8 mouse cellular contexts compared by ENCODE assay signal in the genomic region with DNA sequence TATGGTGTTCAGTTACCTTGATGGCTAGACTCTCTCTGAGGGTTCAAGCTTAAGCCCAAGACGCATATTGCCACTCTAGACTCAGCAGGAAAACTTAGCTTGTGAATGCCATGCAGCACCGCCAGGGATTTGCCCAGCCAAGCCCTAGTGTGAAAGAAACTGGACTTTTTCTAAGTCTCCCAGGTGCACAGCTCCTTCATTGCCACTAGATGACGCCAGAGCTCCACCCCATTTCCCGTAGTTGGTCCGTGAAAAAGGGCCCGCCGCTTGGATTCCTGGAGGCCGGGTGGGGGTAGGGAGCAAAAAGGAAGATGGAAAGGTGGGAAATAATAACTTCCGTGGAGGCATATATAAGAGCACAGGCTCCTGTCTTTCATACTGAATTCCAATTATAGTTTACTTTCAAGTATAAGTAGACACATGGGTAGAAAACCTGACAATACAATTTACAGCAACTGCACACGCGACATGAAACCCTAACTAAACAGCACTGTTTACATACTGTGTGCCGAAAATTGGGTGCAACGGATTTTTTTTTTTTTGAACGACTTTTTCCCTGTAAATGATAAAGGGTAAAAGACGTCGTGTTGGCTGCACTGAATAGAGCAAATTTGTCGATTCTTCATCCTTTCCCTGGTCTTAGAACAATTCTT. TPM values are rescaled to one million over a fixed set of nuclear protein-coding genes. Genes with fewer than 3 reads are reported as not detected.
DNase-seq lines count a peak whose midpoint lies in the region; ATAC-seq and TF ChIP-seq lines count a peak whose summit lies in the region.

No protein-coding gene starts in this region.

- no peaks in the 10 kb centered on the region for H3K36me3 ChIP-seq in kidney, adult 2 months (ENCODE audit: control insufficient read depth, insufficient read depth, low read length)
- H3K36me3 ChIP-seq in liver, postnatal 0 days (replicated peaks; ENCODE audit: insufficient read depth, low read length), result no peaks in the 10 kb centered on the region

- no peaks in the 10 kb centered on the region for H3K4me1 ChIP-seq in kidney, adult 2 months (ENCODE audit: control insufficient read depth, insufficient read depth, low read length)
- H3K4me1 ChIP-seq in liver, postnatal 0 days (ENCODE audit: insufficient read depth), result no peaks in the 10 kb centered on the region

- ATAC-seq in granulocyte monocyte progenitor cell, adult 5-6 weeks (replicated peaks; ENCODE audit: poor library complexity, severe bottlenecking), result peak; percentile 88
- ATAC-seq in liver, postnatal 0 days, result no peak

- no peak overlapping the region for H3K9ac ChIP-seq in liver, postnatal 0 days (replicated peaks)

- no peaks in the 10 kb centered on the region for H3K9me3 ChIP-seq in liver, postnatal 0 days (ENCODE audit: low read length)

- peak; percentile 93 for TF ChIP-seq CTCF in kidney, adult 2 months (conservative IDR thresholded peaks at IDR 0.05; ENCODE audit: insufficient read depth, insufficient read length, low read depth, low read length)
- TF ChIP-seq CTCF in liver, postnatal 0 days (IDR thresholded peaks at IDR 0.05; ENCODE audit: low read depth), result peak; percentile 94

- H3K4me2 ChIP-seq in liver, postnatal 0 days (ENCODE audit: low read depth, low read length), result peak overlapping the region; percentile 35

- no peak for TF ChIP-seq EP300 in liver, postnatal 0 days (IDR thresholded peaks at IDR 0.05; ENCODE audit: low read depth)

- no peak overlapping the region for H3K27ac ChIP-seq in kidney, adult 2 months (ENCODE audit: insufficient read depth, low read depth, low read length)
- H3K27ac ChIP-seq in liver, postnatal 0 days (ENCODE audit: low read depth), result no peak overlapping the region

- H3K4me3 ChIP-seq in kidney, adult 2 months (ENCODE audit: insufficient read depth, low read depth, low read length), result no peak overlapping the region
- no peak overlapping the region for H3K4me3 ChIP-seq in liver, postnatal 0 days (ENCODE audit: low read depth, low read length)

- H3K27me3 ChIP-seq in kidney, adult 2 months (replicated peaks; ENCODE audit: control insufficient read depth, insufficient read depth, low read length), result 0 out of 2 replicates have a peak, but pooled peaks cover 1% of the 10 kb centered on the region
- 0 out of 2 replicates have a peak, but pooled peaks cover 12% of the 10 kb centered on the region for H3K27me3 ChIP-seq in liver, postnatal 0 days (ENCODE audit: insufficient read depth, low read length)

- TF ChIP-seq POLR2A in kidney, adult 2 months (IDR thresholded peaks at IDR 0.05; ENCODE audit: low read depth, low read length), result no peak

- 17% methylated on average over 17 of the region's 17 CpGs for WGBS in kidney, adult 2 months
- 13% methylated on average over 17 of the region's 17 CpGs for WGBS in liver, postnatal 0 days (ENCODE audit: insufficient replicate concordance)

- peak; percentile 35 to 86 for DNase-seq in adrenal gland, adult (ENCODE audit: inconsistent age in 2 of 2, low spot score in 1 of 2)
- DNase-seq in adrenal gland, postnatal 4 days (ENCODE audit: low spot score in 2 of 2), result no peak
- DNase-seq in 3T3-L1 (ENCODE audit: low read depth, low spot score), result peak; percentile 81
- DNase-seq in cerebellum, adult 9-10 months, result peak; percentile 37
- peak; percentile 38 for DNase-seq in kidney, adult 2 months
- peak; percentile 62 for DNase-seq in liver, postnatal 0 days
- DNase-seq in retina, postnatal 1 day, result peak; percentile 78

RNA-seq across cellular contexts. Expression of a gene that starts 13.8 kb away (rescaled TPM):
- 10 to 100 TPM in 1 of 2 experiments, 1 to 10 TPM in 1; 9.7 to 13.4 TPM for total RNA-seq in adrenal gland, postnatal 4 days (2021)
- total RNA-seq in granulocyte monocyte progenitor cell, adult 5-6 weeks (2014; fragmentation: Nextera tagmentation), result not detected in 2 replicates
- not detected in 2 replicates for total RNA-seq in granulocyte monocyte progenitor cell, adult 5-6 weeks (2017)
- polyA plus RNA-seq in kidney, adult 2 months (2012; rRNA removed), result 3.7 and 5.2 TPM in 2 replicates
- polyA plus RNA-seq in liver, postnatal 0 days (2015; fragmentation: Nextera tagmentation; extraction: Ambion mirVana), result 0.02 TPM in 1 of 2 replicates, not detected in the other

Comparison
In these comparisons a context has a peak if more than half of its experiments do, and no peak if none do; other contexts are left out.
1. DNase-seq: peak in adrenal gland, adult (2 of 2), 3T3-L1 (single experiment), cerebellum, adult 9-10 months (single experiment), kidney, adult 2 months (single experiment), liver, postnatal 0 days (single experiment) and retina, postnatal 1 day (single experiment); none in adrenal gland, postnatal 4 days (0 of 2).
2. RNA of a gene that starts 13.8 kb away (total RNA-seq): 9.7 to 13.4 TPM in adrenal gland, postnatal 4 days; not detected in granulocyte monocyte progenitor cell, adult 5-6 weeks; every median in the first group is over 10 times any median in the second.